24 mouse cellular contexts compared by ENCODE assay signal in the genomic region with DNA sequence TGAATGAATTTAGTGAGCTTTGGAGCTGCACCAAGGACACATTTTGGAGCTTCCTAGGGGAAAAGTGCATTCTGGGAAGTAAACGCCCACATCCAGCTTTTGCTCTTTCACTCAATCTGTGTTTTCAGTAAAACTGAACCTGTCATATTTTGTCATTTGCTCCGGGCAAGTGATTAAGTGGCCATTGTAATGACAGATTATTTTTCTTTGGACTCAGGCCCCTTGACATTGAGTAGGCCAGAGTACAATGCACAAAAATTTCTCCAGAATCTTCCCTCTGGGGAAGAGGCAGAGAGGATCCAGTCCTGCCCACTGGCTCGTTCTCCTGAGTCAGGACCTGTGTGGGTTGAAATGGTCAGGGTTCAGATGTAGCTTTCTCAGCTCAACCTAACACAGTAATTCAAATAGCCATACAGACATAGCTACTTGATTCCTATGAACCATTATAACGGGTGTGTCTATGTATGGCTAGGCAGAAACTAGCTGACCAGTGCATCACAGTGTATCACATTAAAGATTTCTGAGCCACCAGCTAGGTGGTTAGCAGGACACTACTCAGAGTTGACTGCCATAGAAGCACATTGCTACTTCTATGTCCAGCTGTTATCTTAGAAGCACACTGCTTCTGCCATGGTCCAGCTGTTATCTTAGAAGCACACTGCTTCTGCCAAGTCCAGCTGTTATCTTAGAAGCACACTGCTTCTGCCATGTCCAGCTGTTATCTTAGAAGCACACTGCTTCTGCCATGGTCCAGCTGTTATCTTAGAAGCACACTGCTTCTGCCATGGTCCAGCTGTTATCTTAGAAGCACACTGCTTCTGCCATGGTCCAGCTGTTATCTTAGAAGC.
"Had no signal": no experiment of that assay in that cellular context is flagged by ENCODE, and none has a peak within 500 bp of the region (broad histone marks: within the 10 kb centered on the region; RNA-seq: fewer than 3 reads in every experiment).

No protein-coding gene starts in this region.

- H3K27ac ChIP-seq: gastrocnemius, adult 2 months; heart, embryonic 10.5 days; hindbrain, embryonic 10.5 days; hindbrain, embryonic 12.5 days; hindbrain, embryonic 14.5 days; intestine, embryonic 15.5 days; limb, embryonic 13.5 days; limb, embryonic 15.5 days had no signal

- H3K4me2 ChIP-seq: heart, embryonic 12.5 days; hindbrain, embryonic 12.5 days; hindbrain, embryonic 14.5 days; intestine, embryonic 15.5 days; limb, embryonic 13.5 days; limb, embryonic 15.5 days had no signal

- H3K27me3 ChIP-seq: heart, embryonic 12.5 days; hindbrain, embryonic 12.5 days; intestine, embryonic 15.5 days had no signal

- H3K4me1 ChIP-seq: heart, embryonic 10.5 days; heart, embryonic 12.5 days; intestine, embryonic 15.5 days had no signal

- H3K4me3 ChIP-seq: gastrocnemius, adult 2 months; heart, embryonic 10.5 days; heart, embryonic 12.5 days; hindbrain, embryonic 10.5 days; hindbrain, embryonic 12.5 days; intestine, embryonic 15.5 days; limb, embryonic 13.5 days; limb, embryonic 15.5 days had no signal

- H3K36me3 ChIP-seq: heart, embryonic 10.5 days; heart, embryonic 12.5 days; hindbrain, embryonic 10.5 days; hindbrain, embryonic 12.5 days; intestine, embryonic 15.5 days; limb, embryonic 13.5 days; limb, embryonic 15.5 days had no signal

- ATAC-seq: hindbrain, embryonic 16.5 days; inflammation-experienced regulatory T-cells, adult 6 months; intestine, embryonic 15.5 days; intestine, postnatal 0 days had no signal

- DNase-seq: gastrocnemius, adult 2 months; gastrocnemius, postnatal 10 days; gastrocnemius, postnatal 25 days; heart, postnatal 10 days; heart, postnatal 4 days; kidney, adult 18-20 months; kidney, adult 8-10 months; kidney, postnatal 10 days; kidney, postnatal 25 days; kidney, postnatal 4 days; layer of hippocampus, adult 9-11 months; layer of hippocampus, postnatal 36 days; left cerebral cortex, postnatal 4 days had no signal

- H3K9ac ChIP-seq: heart, embryonic 12.5 days; hindbrain, embryonic 12.5 days; hindbrain, embryonic 14.5 days; intestine, embryonic 15.5 days; limb, embryonic 13.5 days; limb, embryonic 15.5 days had no signal

- H3K9me3 ChIP-seq: heart, embryonic 10.5 days; heart, embryonic 12.5 days; hindbrain, embryonic 10.5 days; hindbrain, embryonic 12.5 days; intestine, embryonic 15.5 days; limb, embryonic 13.5 days; limb, embryonic 15.5 days had no signal
